Mouse (Mus musculus) embryonic fibroblast, embryonic 13.5 days (primary cell): ENCODE results near the gene Alkbh2.

Source experiments
- CTCF ChIP-seq: IDR thresholded peaks from 2 replicates; pipeline ENCODE4 v1.5.1; 2011; ENCODE audit warnings: mild to moderate bottlenecking, control low read depth, low read length, moderate library complexity, borderline replicate concordance; ENCODE audit not compliant: insufficient read depth
- POLR2A ChIP-seq: IDR thresholded peaks from 2 replicates; pipeline ENCODE4 v1.6.1; 2011; ENCODE audit warnings: low read depth, mild to moderate bottlenecking, control low read depth, low read length, moderate library complexity

- TF ChIP-seq POLR2A: no peak
- TF ChIP-seq CTCF: no peak
Measured at GRCm38 (mm10) chr5:114153490-114153889, 25.5 kb upstream of the Alkbh2 start.
